Mouse (Mus musculus) midbrain, embryonic 13.5 days (tissue): Measurements from ENCODE around the gene Myo7a. TPM values are rescaled to one million over a fixed set of nuclear protein-coding genes. Genes with fewer than 3 reads are reported as not detected.

Source experiments
- polyA plus RNA-seq: library from polyadenylated mRNA; unstranded; fragments of >200 nt; fragmentation: Nextera tagmentation; extraction: Ambion mirVana; gene quantifications from 2 replicates; pipeline ENCODE4 v1.2.1, GENCODE M21; 2015

The Myo7a gene
- polyA plus RNA-seq, 1 experiment from 2014 or later: 19.0 TPM

Other genes with a start within 250 kb of the Myo7a start
- not detected in 2 replicates for gene Gdpd4, start 199.6 kb downstream of the Myo7a start, polyA plus RNA-seq
- 0.21 and 0.28 TPM in 2 replicates for gene Omp, start 26.0 kb upstream of the Myo7a start, polyA plus RNA-seq
- gene Capn5, start 58.8 kb upstream of the Myo7a start, polyA plus RNA-seq: 10.1 and 10.8 TPM in 2 replicates
- 0.07 and 0.10 TPM in 2 replicates for gene B3gnt6, start 80.0 kb upstream of the Myo7a start, polyA plus RNA-seq
- gene Acer3, start 201.7 kb upstream of the Myo7a start, polyA plus RNA-seq: 13.6 and 14.9 TPM in 2 replicates
- 6.7 and 7.2 TPM in 2 replicates for gene Tsku, start 241.8 kb upstream of the Myo7a start, polyA plus RNA-seq